In genomic region chr2:133432141-133432813, GRCm38 (mm10) we compare ENCODE assay signal across 26 mouse cellular contexts.
DNase-seq lines count a peak whose midpoint lies in the region; ATAC-seq and TF ChIP-seq lines count a peak whose summit lies in the region.
"Had no signal": no experiment of that assay in that cellular context is flagged by ENCODE, and none has a peak within 500 bp of the region (broad histone marks: within the 10 kb centered on the region; RNA-seq: fewer than 3 reads in every experiment).

No protein-coding gene starts in this region.

- peak; percentile 24 for DNase-seq in embryonic facial prominence, embryonic 14.5 days (ENCODE audit: low spot score)
- no peak for DNase-seq in embryonic facial prominence, embryonic 10.5 days (ENCODE audit: low spot score)
- DNase-seq in liver, embryonic 13.5 days, result no peak
- no peak for DNase-seq in liver, embryonic 11.5 days (ENCODE audit: low spot score)
- no peak for DNase-seq in stomach, postnatal 0 days (ENCODE audit: low spot score)
- DNase-seq in forebrain, postnatal 0 days, result no peak
- DNase-seq: adrenal gland, postnatal 10 days; cerebellum, adult 8-10 months; cerebellum, postnatal 36 days; heart, adult 18-20 months; heart, postnatal 36 days; kidney, postnatal 25 days; right cerebral cortex, adult 18-20 months; thymus, adult 2 months had no signal

- no peak for TF ChIP-seq CTCF in stomach, postnatal 0 days (IDR thresholded peaks at IDR 0.05; ENCODE audit: low read depth)
- TF ChIP-seq CTCF in forebrain, postnatal 0 days (IDR thresholded peaks at IDR 0.05; ENCODE audit: low read depth), result no peak

- H3K27me3 ChIP-seq in embryonic facial prominence, embryonic 14.5 days (replicated peaks; ENCODE audit: control insufficient read depth, insufficient read depth, low read length), result no peaks in the 10 kb centered on the region
- H3K27me3 ChIP-seq in embryonic facial prominence, embryonic 10.5 days (replicated peaks; ENCODE audit: low read depth, poor library complexity, severe bottlenecking), result no peaks in the 10 kb centered on the region
- H3K27me3 ChIP-seq in liver, embryonic 13.5 days, result no peaks in the 10 kb centered on the region
- H3K27me3 ChIP-seq in liver, embryonic 11.5 days (replicated peaks; ENCODE audit: control insufficient read depth, insufficient read depth, low read length), result no peaks in the 10 kb centered on the region
- H3K27me3 ChIP-seq in stomach, postnatal 0 days (ENCODE audit: control insufficient read depth, insufficient read depth, low read length), result no peaks in the 10 kb centered on the region
- H3K27me3 ChIP-seq in forebrain, postnatal 0 days (ENCODE audit: insufficient read depth, low read length), result no peaks in the 10 kb centered on the region
- H3K27me3 ChIP-seq: forebrain, embryonic 12.5 days; hindbrain, embryonic 15.5 days; intestine, embryonic 15.5 days; limb, embryonic 12.5 days; liver, embryonic 15.5 days; neural tube, embryonic 15.5 days had no signal

- TF ChIP-seq EP300 in stomach, postnatal 0 days (optimal IDR thresholded peaks at IDR 0.05), result no peak

- no peaks in the 10 kb centered on the region for H3K36me3 ChIP-seq in embryonic facial prominence, embryonic 14.5 days (ENCODE audit: control insufficient read depth, insufficient read depth, low read length)
- H3K36me3 ChIP-seq in embryonic facial prominence, embryonic 10.5 days (replicated peaks), result no peaks in the 10 kb centered on the region
- no peaks in the 10 kb centered on the region for H3K36me3 ChIP-seq in liver, embryonic 13.5 days
- H3K36me3 ChIP-seq in liver, embryonic 11.5 days (ENCODE audit: control insufficient read depth, insufficient read depth, low read length), result no peaks in the 10 kb centered on the region
- no peaks in the 10 kb centered on the region for H3K36me3 ChIP-seq in stomach, postnatal 0 days (ENCODE audit: control insufficient read depth, insufficient read depth, low read length)
- H3K36me3 ChIP-seq in forebrain, postnatal 0 days (ENCODE audit: insufficient read depth), result no peaks in the 10 kb centered on the region
- H3K36me3 ChIP-seq: forebrain, embryonic 12.5 days; hindbrain, embryonic 15.5 days; intestine, embryonic 15.5 days; limb, embryonic 12.5 days; liver, embryonic 15.5 days; neural tube, embryonic 15.5 days had no signal

- no peaks in the 10 kb centered on the region for H3K9me3 ChIP-seq in embryonic facial prominence, embryonic 14.5 days (ENCODE audit: control insufficient read depth, low read length)
- H3K9me3 ChIP-seq in embryonic facial prominence, embryonic 10.5 days, result no peaks in the 10 kb centered on the region
- no peaks in the 10 kb centered on the region for H3K9me3 ChIP-seq in liver, embryonic 13.5 days (replicated peaks)
- H3K9me3 ChIP-seq in liver, embryonic 11.5 days (ENCODE audit: control insufficient read depth, low read length), result no peaks in the 10 kb centered on the region
- H3K9me3 ChIP-seq in stomach, postnatal 0 days (ENCODE audit: control insufficient read depth, low read length), result no peaks in the 10 kb centered on the region
- no peaks in the 10 kb centered on the region for H3K9me3 ChIP-seq in forebrain, postnatal 0 days (ENCODE audit: low read length)
- H3K9me3 ChIP-seq: forebrain, embryonic 12.5 days; hindbrain, embryonic 15.5 days; intestine, embryonic 15.5 days; limb, embryonic 12.5 days; liver, embryonic 15.5 days; neural tube, embryonic 15.5 days had no signal

- no peak overlapping the region for H3K9ac ChIP-seq in embryonic facial prominence, embryonic 14.5 days (ENCODE audit: low read depth, low read length)
- H3K9ac ChIP-seq in liver, embryonic 13.5 days, result no peak overlapping the region
- no peak overlapping the region for H3K9ac ChIP-seq in liver, embryonic 11.5 days (ENCODE audit: low read depth, low read length)
- H3K9ac ChIP-seq in stomach, postnatal 0 days (ENCODE audit: low read length), result no peak overlapping the region
- H3K9ac ChIP-seq in forebrain, postnatal 0 days, result no peak overlapping the region
- H3K9ac ChIP-seq: forebrain, embryonic 12.5 days; hindbrain, embryonic 15.5 days; intestine, embryonic 15.5 days; limb, embryonic 12.5 days; liver, embryonic 15.5 days; neural tube, embryonic 15.5 days had no signal

- no peak for ATAC-seq in embryonic facial prominence, embryonic 14.5 days (ENCODE audit: low read depth)
- 0 out of 2 replicates have a peak, but pooled peaks have one; percentile 12 for ATAC-seq in liver, embryonic 13.5 days (ENCODE audit: low read depth)
- no peak for ATAC-seq in liver, embryonic 11.5 days (replicated peaks; ENCODE audit: low FRiP score)
- ATAC-seq in erythroblast, adult 5-6 weeks (replicated peaks; ENCODE audit: low FRiP score, poor library complexity, severe bottlenecking), result peak; percentile 50; the same call in 1 of the 2 replicates
- peak; percentile 29; the same call in 1 of the 2 replicates for ATAC-seq in stomach, postnatal 0 days (ENCODE audit: low FRiP score, low TSS enrichment)
- no peak for ATAC-seq in cerebellum, adult (ENCODE audit: insufficient number of reproducible peaks, low FRiP score, low TSS enrichment)
- no peak for ATAC-seq in forebrain, postnatal 0 days
- ATAC-seq: intestine, embryonic 15.5 days; lung, postnatal 0 days had no signal

- no peak overlapping the region for H3K4me3 ChIP-seq in embryonic facial prominence, embryonic 14.5 days (ENCODE audit: low read depth, low read length)
- H3K4me3 ChIP-seq in embryonic facial prominence, embryonic 10.5 days, result no peak overlapping the region
- no peak overlapping the region for H3K4me3 ChIP-seq in liver, embryonic 13.5 days (replicated peaks)
- H3K4me3 ChIP-seq in liver, embryonic 11.5 days (ENCODE audit: low read depth, low read length), result no peak overlapping the region
- H3K4me3 ChIP-seq in stomach, postnatal 0 days (ENCODE audit: low read depth, low read length), result no peak overlapping the region
- no peak overlapping the region for H3K4me3 ChIP-seq in forebrain, postnatal 0 days (ENCODE audit: low read depth, low read length)
- H3K4me3 ChIP-seq: forebrain, embryonic 12.5 days; hindbrain, embryonic 15.5 days; intestine, embryonic 15.5 days; layer of hippocampus, adult 2 months; limb, embryonic 12.5 days; liver, embryonic 15.5 days; neural tube, embryonic 15.5 days had no signal

- WGBS in embryonic facial prominence, embryonic 14.5 days, result 81% methylated on average over 10 of the region's 10 CpGs
- WGBS in embryonic facial prominence, embryonic 10.5 days, result 88% methylated on average over 10 of the region's 10 CpGs
- 64% methylated on average over 10 of the region's 10 CpGs for WGBS in liver, embryonic 13.5 days (ENCODE audit: insufficient replicate concordance)
- WGBS in liver, embryonic 11.5 days, result 82% methylated on average over 10 of the region's 10 CpGs
- WGBS in stomach, postnatal 0 days, result 64% methylated on average over 10 of the region's 10 CpGs
- WGBS in forebrain, postnatal 0 days, result 81% methylated on average over 10 of the region's 10 CpGs

- no peak overlapping the region for H3K27ac ChIP-seq in embryonic facial prominence, embryonic 14.5 days (replicated peaks; ENCODE audit: low read depth, low read length)
- no peak overlapping the region for H3K27ac ChIP-seq in embryonic facial prominence, embryonic 10.5 days (replicated peaks)
- peak overlapping the region; percentile 4; the same call in 1 of the 2 replicates for H3K27ac ChIP-seq in liver, embryonic 13.5 days
- H3K27ac ChIP-seq in liver, embryonic 11.5 days (ENCODE audit: low read depth, low read length), result no peak overlapping the region
- no peak overlapping the region for H3K27ac ChIP-seq in stomach, postnatal 0 days (replicated peaks)
- H3K27ac ChIP-seq in forebrain, postnatal 0 days (ENCODE audit: low read depth, low read length), result no peak overlapping the region
- H3K27ac ChIP-seq: forebrain, embryonic 12.5 days; hindbrain, embryonic 15.5 days; intestine, embryonic 15.5 days; layer of hippocampus, adult 2 months; limb, embryonic 12.5 days; liver, embryonic 15.5 days; macrophage; neural tube, embryonic 15.5 days had no signal

- H3K4me1 ChIP-seq in embryonic facial prominence, embryonic 14.5 days (ENCODE audit: control insufficient read depth, insufficient read depth, low read length), result no peaks in the 10 kb centered on the region
- peaks cover 6% of the 10 kb centered on the region for H3K4me1 ChIP-seq in embryonic facial prominence, embryonic 10.5 days
- peaks cover 54% of the 10 kb centered on the region for H3K4me1 ChIP-seq in liver, embryonic 13.5 days (replicated peaks)
- H3K4me1 ChIP-seq in liver, embryonic 11.5 days (replicated peaks; ENCODE audit: control insufficient read depth, insufficient read depth, low read length), result peaks cover 34% of the 10 kb centered on the region
- no peaks in the 10 kb centered on the region for H3K4me1 ChIP-seq in stomach, postnatal 0 days (replicated peaks; ENCODE audit: control insufficient read depth, insufficient read depth)
- 0 out of 2 replicates have a peak, but pooled peaks cover 2% of the 10 kb centered on the region for H3K4me1 ChIP-seq in forebrain, postnatal 0 days (ENCODE audit: insufficient read depth)
- H3K4me1 ChIP-seq: forebrain, embryonic 12.5 days had no signal

- no peak overlapping the region for H3K4me2 ChIP-seq in embryonic facial prominence, embryonic 14.5 days (ENCODE audit: low read depth, low read length)
- H3K4me2 ChIP-seq in liver, embryonic 13.5 days, result no peak overlapping the region
- H3K4me2 ChIP-seq in liver, embryonic 11.5 days, result no peak overlapping the region
- no peak overlapping the region for H3K4me2 ChIP-seq in stomach, postnatal 0 days (replicated peaks; ENCODE audit: low read depth)
- no peak overlapping the region for H3K4me2 ChIP-seq in forebrain, postnatal 0 days (ENCODE audit: low read depth)
- H3K4me2 ChIP-seq: forebrain, embryonic 12.5 days; hindbrain, embryonic 15.5 days; intestine, embryonic 15.5 days; limb, embryonic 12.5 days; liver, embryonic 15.5 days; midbrain, embryonic 11.5 days; neural tube, embryonic 15.5 days had no signal

Comparison
In these comparisons a context has a peak if more than half of its experiments do, and no peak if none do; other contexts are left out.
1. ATAC-seq: peak in liver, embryonic 13.5 days (single experiment), erythroblast, adult 5-6 weeks (single experiment) and stomach, postnatal 0 days (single experiment); none in embryonic facial prominence, embryonic 14.5 days (single experiment), liver, embryonic 11.5 days (single experiment), cerebellum, adult (single experiment) and forebrain, postnatal 0 days (single experiment).